Mouse (Mus musculus): ENCODE results near the gene Map3k21. TPM values are rescaled to one million over a fixed set of nuclear protein-coding genes. Genes with fewer than 3 reads are reported as not detected.

The Map3k21 gene
- total and polyA plus RNA-seq, 3 experiments = not detected

DNA sequence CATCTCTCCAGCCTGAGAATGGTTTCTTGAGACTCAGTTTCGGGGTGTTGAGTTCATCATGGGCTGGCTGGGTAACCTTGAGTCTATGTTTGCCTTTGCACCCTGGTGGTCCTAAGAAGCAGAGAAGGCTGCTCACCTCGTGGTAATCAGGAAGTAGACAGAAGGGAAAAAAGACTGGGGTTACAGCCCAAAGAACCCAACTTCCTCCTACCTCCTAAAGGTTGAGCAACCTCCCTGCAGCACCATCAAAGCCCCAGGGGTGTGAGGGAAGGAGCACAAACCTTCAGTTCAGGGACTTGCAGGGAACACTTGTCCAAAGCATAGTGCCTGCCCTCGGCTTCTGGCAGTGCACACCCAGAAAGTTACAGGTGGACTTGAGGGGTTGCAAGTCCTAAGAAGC is 73.3 kb downstream of the Map3k21 start:
- H3K4me2 ChIP-seq (ENCODE audit: insufficient read depth, low read depth, poor library complexity, severe bottlenecking) = no peak overlapping the region
- in situ Hi-C loops (cut with MboI; ENCODE audit: low pct_ligation_motif_present, low pct_unique_long_range_greater_than_20kb, low sequenced_read_pairs) (no loop called here), dilution Hi-C loops (cut with MboI; ENCODE audit: extremely low pct_ligation_motif_present, extremely low pct_unique_long_range_greater_than_20kb, low sequenced_read_pairs) (no loop called here)
- peaks cover 63% of the 10 kb centered on the region for H3K27me3 ChIP-seq (replicated peaks)
- no peaks in the 10 kb centered on the region for H3K79me2 ChIP-seq (replicated peaks; ENCODE audit: control insufficient read depth, extremely low read depth, insufficient read depth, poor library complexity, severe bottlenecking)
- no peak overlapping the region for H3K27ac ChIP-seq (ENCODE audit: insufficient read depth, low read depth)
- DNase-seq (ENCODE audit: extremely low read depth) = no peak
- H3K9ac ChIP-seq (ENCODE audit: insufficient read depth, low read depth) = no peak overlapping the region
- H3K9me3 ChIP-seq (replicated peaks; ENCODE audit: low read length) = peaks cover 1% of the 10 kb centered on the region
- H3K36me3 ChIP-seq (replicated peaks in 1 of 2; ENCODE audit: control insufficient read depth in 1 of 2, insufficient read depth in 1 of 2, low read length in 1 of 2) = no peaks in the 10 kb centered on the region
- TF ChIP-seq RAD21 (IDR thresholded peaks at IDR 0.05; ENCODE audit: low read depth, low read length) = no peak
- no peak for TF ChIP-seq ZMIZ1 (IDR thresholded peaks at IDR 0.05; ENCODE audit: low read depth, low read length)
- no peak for TF ChIP-seq USF2 (conservative IDR thresholded peaks at IDR 0.05; ENCODE audit: low read depth, low read length)
- TF ChIP-seq GABPA (IDR thresholded peaks at IDR 0.05; ENCODE audit: insufficient replicate concordance, low read depth, low read length) = no peak
- H3K4me1 ChIP-seq (ENCODE audit: control insufficient read depth in 1 of 2, insufficient read depth in 2 of 2) = no peaks in the 10 kb centered on the region
- H3K4me3 ChIP-seq (replicated peaks in 1 of 3; ENCODE audit: low read depth in 2 of 3, low read length in 2 of 3, poor library complexity in 1 of 3) = no peak overlapping the region

DNA sequence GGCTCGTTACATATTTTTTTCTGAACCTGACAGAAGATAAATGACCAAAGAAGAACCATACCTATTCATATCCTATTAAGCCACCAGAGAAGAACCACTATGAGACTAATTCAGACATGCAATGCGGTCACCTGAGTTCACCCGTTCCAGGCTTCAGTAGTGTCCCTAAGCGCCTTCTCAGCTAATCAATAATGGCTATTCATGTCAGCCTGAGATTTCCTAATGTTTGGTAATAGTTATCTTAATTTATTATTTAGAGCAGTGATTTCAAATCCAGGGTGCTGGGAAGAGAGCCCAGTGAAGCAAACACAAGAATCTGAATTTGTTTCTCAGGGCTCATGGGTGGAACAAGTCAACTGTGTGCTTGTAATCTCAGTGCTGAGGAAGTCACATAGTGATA is 73.9 kb downstream of the Map3k21 start:
- Histone ChIP-seq H3K9ac (ENCODE audit: insufficient read depth, low read depth) (no peak overlapping the region), H3K79me2 (replicated peaks; ENCODE audit: control insufficient read depth, extremely low read depth, insufficient read depth, poor library complexity, severe bottlenecking) (no peaks in the 10 kb centered on the region), H3K4me1 (ENCODE audit: control insufficient read depth in 1 of 2, insufficient read depth in 2 of 2) (no peaks in the 10 kb centered on the region), H3K9me3 (replicated peaks; ENCODE audit: low read length) (no peaks in the 10 kb centered on the region), H3K36me3 (replicated peaks in 1 of 2; ENCODE audit: control insufficient read depth in 1 of 2, insufficient read depth in 1 of 2, low read length in 1 of 2) (no peaks in the 10 kb centered on the region), H3K4me3 (replicated peaks in 1 of 3; ENCODE audit: low read depth in 2 of 3, low read length in 2 of 3, poor library complexity in 1 of 3) (no peak overlapping the region), H3K4me2 (ENCODE audit: insufficient read depth, low read depth, poor library complexity, severe bottlenecking) (no peak overlapping the region), H3K27ac (ENCODE audit: insufficient read depth, low read depth) (no peak overlapping the region), H3K27me3 (replicated peaks) (peaks cover 61% of the 10 kb centered on the region)
- DNase-seq (ENCODE audit: extremely low read depth) = no peak
- in situ Hi-C loops (cut with MboI; ENCODE audit: low pct_ligation_motif_present, low pct_unique_long_range_greater_than_20kb, low sequenced_read_pairs) = no loop called here
- dilution Hi-C loops (cut with MboI; ENCODE audit: extremely low pct_ligation_motif_present, extremely low pct_unique_long_range_greater_than_20kb, low sequenced_read_pairs) = no loop called here
- TF ChIP-seq CHD2 (IDR thresholded peaks at IDR 0.05; ENCODE audit: low read length) (no peak), CTCF (conservative IDR thresholded peaks at IDR 0.05 in 1 of 2, IDR thresholded peaks at IDR 0.05 in 1 of 2; ENCODE audit: low read depth in 2 of 2, low read length in 2 of 2) (no peak), ZMIZ1 (IDR thresholded peaks at IDR 0.05; ENCODE audit: low read depth, low read length) (no peak), NRF1 (IDR thresholded peaks at IDR 0.05; ENCODE audit: low read depth, low read length) (no peak), TBP (conservative IDR thresholded peaks at IDR 0.05; ENCODE audit: low read depth, low read length) (no peak), TCF12 (IDR thresholded peaks at IDR 0.05; ENCODE audit: low read depth, low read length) (no peak), IRF4 (IDR thresholded peaks at IDR 0.05; ENCODE audit: low read depth, low read length) (no peak), CHD1 (IDR thresholded peaks at IDR 0.05; ENCODE audit: low read depth, low read length) (no peak), MAZ (IDR thresholded peaks at IDR 0.05; ENCODE audit: low read depth, low read length) (no peak), JUND (conservative IDR thresholded peaks at IDR 0.05; ENCODE audit: low read depth, low read length) (no peak), UBTF (IDR thresholded peaks at IDR 0.05; ENCODE audit: low read depth, low read length) (no peak), ELF1 (IDR thresholded peaks at IDR 0.05; ENCODE audit: low read depth, low read length) (no peak)

DNA sequence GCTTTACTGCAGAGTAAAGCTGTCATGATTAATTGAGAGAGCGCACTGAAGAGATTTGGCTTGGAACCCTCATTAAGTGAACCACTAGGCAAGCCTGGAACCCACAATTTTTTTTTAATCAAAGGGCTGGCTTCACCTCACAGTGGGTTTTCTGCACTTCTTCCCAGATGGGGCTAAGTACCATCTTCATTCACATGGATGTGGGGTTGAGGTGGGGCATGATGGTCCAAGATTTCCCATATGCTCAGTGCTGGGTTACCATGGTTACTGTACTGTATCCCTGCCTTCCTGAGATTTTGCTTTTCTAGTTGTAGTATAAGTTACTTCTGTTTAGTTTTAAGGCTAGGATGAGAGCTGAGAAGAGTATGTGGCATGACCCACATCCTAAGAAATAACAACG is 75.1 kb downstream of the Map3k21 start:
- DNase-seq (ENCODE audit: extremely low read depth) = no peak
- Histone ChIP-seq H3K27ac (ENCODE audit: insufficient read depth, low read depth) (no peak overlapping the region), H3K4me3 (replicated peaks in 1 of 3; ENCODE audit: low read depth in 2 of 3, low read length in 2 of 3, poor library complexity in 1 of 3) (no peak overlapping the region), H3K27me3 (replicated peaks) (peaks cover 66% of the 10 kb centered on the region), H3K9ac (ENCODE audit: insufficient read depth, low read depth) (no peak overlapping the region), H3K4me1 (ENCODE audit: control insufficient read depth in 1 of 2, insufficient read depth in 2 of 2) (no peaks in the 10 kb centered on the region), H3K79me2 (replicated peaks; ENCODE audit: control insufficient read depth, extremely low read depth, insufficient read depth, poor library complexity, severe bottlenecking) (no peaks in the 10 kb centered on the region), H3K9me3 (replicated peaks; ENCODE audit: low read length) (no peaks in the 10 kb centered on the region), H3K36me3 (replicated peaks in 1 of 2; ENCODE audit: control insufficient read depth in 1 of 2, insufficient read depth in 1 of 2, low read length in 1 of 2) (no peaks in the 10 kb centered on the region), H3K4me2 (ENCODE audit: insufficient read depth, low read depth, poor library complexity, severe bottlenecking) (no peak overlapping the region)
- in situ Hi-C loops (cut with MboI; ENCODE audit: low pct_ligation_motif_present, low pct_unique_long_range_greater_than_20kb, low sequenced_read_pairs) = no loop called here
- no peak for TF ChIP-seq MAFK (IDR thresholded peaks at IDR 0.05; ENCODE audit: insufficient replicate concordance, low read length)
- TF ChIP-seq E2F4 (IDR thresholded peaks at IDR 0.05; ENCODE audit: insufficient replicate concordance, low read depth, low read length) = no peak
- TF ChIP-seq ZMIZ1 (IDR thresholded peaks at IDR 0.05; ENCODE audit: low read depth, low read length) = no peak
- TF ChIP-seq MYC (IDR thresholded peaks at IDR 0.05; ENCODE audit: low read depth, low read length) = no peak
- no peak for TF ChIP-seq CHD1 (IDR thresholded peaks at IDR 0.05; ENCODE audit: low read depth, low read length)
- TF ChIP-seq MXI1 (IDR thresholded peaks at IDR 0.05; ENCODE audit: low read depth, low read length) = no peak
- no peak for TF ChIP-seq MAZ (IDR thresholded peaks at IDR 0.05; ENCODE audit: low read depth, low read length)
- dilution Hi-C loops (cut with MboI; ENCODE audit: extremely low pct_ligation_motif_present, extremely low pct_unique_long_range_greater_than_20kb, low sequenced_read_pairs) = no loop called here
